24 mouse cellular contexts compared by ENCODE assay signal in genomic region chr16:35004356-35004755, GRCm38 (mm10). TPM values are rescaled to one million over a fixed set of nuclear protein-coding genes. Genes with fewer than 3 reads are reported as not detected.
DNase-seq lines count a peak whose midpoint lies in the region; ATAC-seq and TF ChIP-seq lines count a peak whose summit lies in the region.
"Had no signal": no experiment of that assay in that cellular context is flagged by ENCODE, and none has a peak within 500 bp of the region (broad histone marks: within the 10 kb centered on the region; RNA-seq: fewer than 3 reads in every experiment).

No protein-coding gene starts in this region.

- in situ Hi-C loops in Patski (cut with MboI; ENCODE audit: low pct_unique_long_range_greater_than_20kb): no loop called here

- peak; percentile 33 for DNase-seq in kidney, adult 11 months
- DNase-seq in kidney, postnatal 10 days: no peak
- DNase-seq in kidney, postnatal 25 days: peak; percentile 34 to 52
- no peak for DNase-seq in kidney, postnatal 14 days
- DNase-seq in 3T3-L1 (ENCODE audit: low read depth, low spot score): peak; percentile 58
- DNase-seq in Patski (ENCODE audit: low read depth, low spot score): no peak
- DNase-seq in right cerebral cortex, postnatal 4 days: no peak
- no peak for DNase-seq in heart, embryonic 10.5 days (ENCODE audit: low spot score)
- DNase-seq: adrenal gland, postnatal 10 days; cerebellum, adult 11 months; cerebellum, adult 8-10 months; cerebellum, postnatal 14 days; embryo, embryonic 11 days; gastrocnemius, adult 2 months; gastrocnemius, postnatal 25 days; heart, postnatal 36 days had no signal

- 71% methylated on average over 5 of the region's 5 CpGs for WGBS in heart, embryonic 10.5 days

- H3K9me3 ChIP-seq in heart, embryonic 10.5 days: no peaks in the 10 kb centered on the region
- H3K9me3 ChIP-seq: embryonic facial prominence, embryonic 15.5 days; forebrain, embryonic 10.5 days; G1E; heart, embryonic 13.5 days; hindbrain, embryonic 12.5 days had no signal

- H3K36me3 ChIP-seq in heart, embryonic 10.5 days: no peaks in the 10 kb centered on the region
- H3K36me3 ChIP-seq: embryonic facial prominence, embryonic 15.5 days; forebrain, embryonic 10.5 days; G1E; heart, embryonic 13.5 days; hindbrain, embryonic 12.5 days had no signal

- peak; percentile 44 for ATAC-seq in Patski
- ATAC-seq: forebrain, embryonic 14.5 days; hindbrain, embryonic 16.5 days had no signal

- TF ChIP-seq CTCF in Patski (IDR thresholded peaks at IDR 0.05): no peak

- H3K27me3 ChIP-seq in Patski: no peaks in the 10 kb centered on the region
- peaks cover 5% of the 10 kb centered on the region for H3K27me3 ChIP-seq in heart, embryonic 10.5 days (ENCODE audit: insufficient read depth, poor library complexity, severe bottlenecking)
- H3K27me3 ChIP-seq: embryonic facial prominence, embryonic 15.5 days had no signal

- peaks cover 14% of the 10 kb centered on the region for H3K4me1 ChIP-seq in heart, embryonic 10.5 days

- no peak overlapping the region for H3K27ac ChIP-seq in heart, embryonic 10.5 days
- H3K27ac ChIP-seq: embryonic facial prominence, embryonic 15.5 days; forebrain, embryonic 10.5 days; gastrocnemius, adult 2 months; heart, embryonic 13.5 days; hindbrain, embryonic 12.5 days had no signal

- POLR2A ChIA-PET in Patski (lab: Charles Lee): no interaction called here

- no peak overlapping the region for H3K4me3 ChIP-seq in heart, embryonic 10.5 days
- H3K4me3 ChIP-seq: embryonic facial prominence, embryonic 15.5 days; erythroblast, embryonic 14.5 days; forebrain, embryonic 10.5 days; gastrocnemius, adult 2 months; heart, embryonic 13.5 days; hindbrain, embryonic 12.5 days had no signal

- CTCF ChIA-PET in Patski (lab: Charles Lee): interaction anchor here (0.9 to 1.3 kb wide), 2 partner anchors 12 to 26 kb away, joined by 3 read pairs; no protein-coding TSS in a partner anchor

RNA-seq across cellular contexts. Expression of gene Hacd2, which starts 17.9 kb away (rescaled TPM):
- polyA plus RNA-seq in Patski (2021): 76.2 TPM
- polyA plus RNA-seq in heart, embryonic 10.5 days (2016; fragmentation: Nextera tagmentation; extraction: Ambion mirVana): 67.7 and 101 TPM in 2 replicates

Comparison
In these comparisons a context has a peak if more than half of its experiments do, and no peak if none do; other contexts are left out.
1. DNase-seq: peak in kidney, adult 11 months (single experiment), kidney, postnatal 25 days (2 of 2) and 3T3-L1 (single experiment); none in kidney, postnatal 10 days (single experiment), kidney, postnatal 14 days (single experiment), Patski (single experiment), right cerebral cortex, postnatal 4 days (single experiment) and heart, embryonic 10.5 days (single experiment).